Mouse (Mus musculus) limb, embryonic 13.5 days (tissue): ENCODE data around the gene Hexim1. TPM values are rescaled to one million over a fixed set of nuclear protein-coding genes. Genes with fewer than 3 reads are reported as not detected.

Experiments
- ATAC-seq: fragments of 200-750 bp; cut with Nextera tagmentation; 2 replicates; pipeline ENCODE4 v1.8.0; 2017; ENCODE audit warnings: low read depth, moderate number of reproducible peaks, moderate TSS enrichment; ENCODE audit not compliant: low FRiP score
- H3K27ac ChIP-seq: fragments of 300-500 bp; sonication (generic); 2 replicates; pipeline ENCODE4 v1.5.1; 2015; ENCODE audit warnings: inconsistent platforms, mild to moderate bottlenecking, moderate library complexity
- H3K27me3 ChIP-seq: fragments of 300-500 bp; sonication (generic); 2 replicates; pipeline ENCODE4 v1.6.1; 2015; ENCODE audit warnings: mild to moderate bottlenecking, inconsistent platforms
- H3K36me3 ChIP-seq: fragments of 300-500 bp; sonication (generic); 2 replicates; pipeline ENCODE4 v1.6.1; 2015; ENCODE audit warnings: inconsistent platforms, mild to moderate bottlenecking, moderate library complexity
- H3K4me1 ChIP-seq: fragments of 300-500 bp; sonication (generic); 2 replicates; pipeline ENCODE4 v1.6.1; 2015; ENCODE audit warnings: inconsistent platforms
- H3K4me2 ChIP-seq: fragments of 300-500 bp; sonication (generic); replicated peaks from 2 replicates; pipeline ENCODE4 v1.6.1; 2015; ENCODE audit warnings: inconsistent platforms, mild to moderate bottlenecking, moderate library complexity
- H3K4me3 ChIP-seq: fragments of 300-500 bp; sonication (generic); 2 replicates; pipeline ENCODE4 v1.5.1; 2015; ENCODE audit warnings: moderate library complexity, mild to moderate bottlenecking, inconsistent platforms
- H3K9ac ChIP-seq: fragments of 300-500 bp; sonication (generic); 2 replicates; pipeline ENCODE4 v1.6.1; 2015; ENCODE audit warnings: mild to moderate bottlenecking, inconsistent platforms
- H3K9me3 ChIP-seq: fragments of 300-500 bp; sonication (generic); 2 replicates; pipeline ENCODE4 v1.6.1; 2016; ENCODE audit warnings: inconsistent platforms
- WGBS: fragments of 180-500 bp; shearing (Covaris S2); methylation state at CpG from one replicate; pipeline ENCODE4 v1.1.7; 2015; 5-methylcytosine and 5-hydroxymethylcytosine counted together
- polyA plus RNA-seq: library from polyadenylated mRNA; unstranded; fragments of >200 nt; fragmentation: Nextera tagmentation; extraction: Ambion mirVana; gene quantifications from 2 replicates; pipeline ENCODE4 v1.2.1, GENCODE M21; 2015

Gene Hexim1
- polyA plus RNA-seq, 1 experiment from 2014 or later = 5.1 TPM

GRCm38 (mm10) chr11:103132576-103133455 is 16.8 kb downstream of the Hexim1 start:
- under 1% methylated on average over 57 of the region's 58 CpGs for WGBS
- ATAC-seq = peak; percentile 94
- Histone ChIP-seq H3K27me3 (no peaks in the 10 kb centered on the region), H3K4me1 (peaks cover 34% of the 10 kb centered on the region), H3K9ac (peak overlapping the region; percentile 99), H3K4me2 (peak overlapping the region; percentile 82), H3K27ac (peak overlapping the region; percentile 99), H3K4me3 (peak overlapping the region; percentile 93), H3K36me3 (peaks cover 5% of the 10 kb centered on the region; the same call in 1 of the 2 replicates), H3K9me3 (no peaks in the 10 kb centered on the region)

GRCm38 (mm10) chr11:103133456-103134185 is 17.6 kb downstream of the Hexim1 start:
- ATAC-seq = no peak
- Histone ChIP-seq H3K9me3 (no peaks in the 10 kb centered on the region), H3K4me3 (peak overlapping the region; percentile 93), H3K4me2 (peak overlapping the region; percentile 67), H3K27ac (peak overlapping the region; percentile 74), H3K4me1 (peaks cover 34% of the 10 kb centered on the region), H3K9ac (peak overlapping the region; percentile 64), H3K27me3 (no peaks in the 10 kb centered on the region), H3K36me3 (peaks cover 10% of the 10 kb centered on the region)
- 54% methylated on average over 6 of the region's 6 CpGs for WGBS

- Histone ChIP-seq H3K9ac (no peak overlapping the region), H3K9me3 (no peaks in the 10 kb centered on the region), H3K4me1 (peaks cover 34% of the 10 kb centered on the region), H3K27ac (peak overlapping the region; percentile 74; the same call in 1 of the 2 replicates), H3K36me3 (peaks cover 15% of the 10 kb centered on the region), H3K27me3 (no peaks in the 10 kb centered on the region), H3K4me3 (no peak overlapping the region), H3K4me2 (peak overlapping the region; percentile 67)
- ATAC-seq = no peak
- WGBS = 61% methylated on average over 3 of the region's 3 CpGs
These were observed 18.2 kb downstream of the Hexim1 start for GRCm38 (mm10) chr11:103134221-103134620.

GRCm38 (mm10) chr11:103136039-103136577 is 20.1 kb downstream of the Hexim1 start:
- 90% methylated on average over 8 of the region's 8 CpGs for WGBS
- ATAC-seq = no peak
- Histone ChIP-seq H3K4me2 (no peak overlapping the region), H3K9ac (no peak overlapping the region), H3K36me3 (peaks cover 21% of the 10 kb centered on the region), H3K27ac (no peak overlapping the region), H3K4me3 (no peak overlapping the region), H3K9me3 (no peaks in the 10 kb centered on the region), H3K27me3 (no peaks in the 10 kb centered on the region), H3K4me1 (peaks cover 31% of the 10 kb centered on the region)

- peak overlapping the region; percentile 39; the same call in 1 of the 2 replicates for H3K9ac ChIP-seq
- no peak overlapping the region for H3K4me2 ChIP-seq
- H3K27ac ChIP-seq = peak overlapping the region; percentile 67
- no peaks in the 10 kb centered on the region for H3K27me3 ChIP-seq
- peaks cover 35% of the 10 kb centered on the region for H3K4me1 ChIP-seq
- no peak overlapping the region for H3K4me3 ChIP-seq
- ATAC-seq = no peak
- 83% methylated on average over 14 of the region's 14 CpGs for WGBS
- peaks cover 21% of the 10 kb centered on the region for H3K36me3 ChIP-seq
- no peaks in the 10 kb centered on the region for H3K9me3 ChIP-seq
These were observed 24.1 kb downstream of the Hexim1 start for GRCm38 (mm10) chr11:103139951-103140762.

- no peaks in the 10 kb centered on the region for H3K27me3 ChIP-seq
- peak overlapping the region; percentile 67 for H3K27ac ChIP-seq
- ATAC-seq = no peak
- H3K4me3 ChIP-seq = no peak overlapping the region
- H3K9me3 ChIP-seq = no peaks in the 10 kb centered on the region
- H3K9ac ChIP-seq = peak overlapping the region; percentile 39
- H3K36me3 ChIP-seq = peaks cover 21% of the 10 kb centered on the region
- 57% methylated on average over 6 of the region's 6 CpGs for WGBS
- H3K4me2 ChIP-seq = no peak overlapping the region
- H3K4me1 ChIP-seq = peaks cover 34% of the 10 kb centered on the region
These were observed 24.7 kb downstream of the Hexim1 start for GRCm38 (mm10) chr11:103140763-103141100.

- H3K4me2 ChIP-seq = peak overlapping the region; percentile 56; the same call in 1 of the 2 replicates
- peaks cover 34% of the 10 kb centered on the region for H3K4me1 ChIP-seq
- 27% methylated on average over 9 of the region's 11 CpGs for WGBS
- peak overlapping the region; percentile 83 for H3K27ac ChIP-seq
- H3K4me3 ChIP-seq = no peak overlapping the region
- H3K9ac ChIP-seq = peak overlapping the region; percentile 39
- ATAC-seq = no peak
- H3K9me3 ChIP-seq = no peaks in the 10 kb centered on the region
- no peaks in the 10 kb centered on the region for H3K27me3 ChIP-seq
- peaks cover 21% of the 10 kb centered on the region for H3K36me3 ChIP-seq
These were observed 25.3 kb downstream of the Hexim1 start for GRCm38 (mm10) chr11:103141101-103141943.

- Histone ChIP-seq H3K9ac (peak overlapping the region; percentile 39; the same call in 1 of the 2 replicates), H3K9me3 (no peaks in the 10 kb centered on the region), H3K36me3 (peaks cover 21% of the 10 kb centered on the region), H3K4me2 (peak overlapping the region; percentile 56), H3K4me3 (no peak overlapping the region), H3K27ac (peak overlapping the region; percentile 83; the same call in 1 of the 2 replicates), H3K4me1 (peaks cover 34% of the 10 kb centered on the region), H3K27me3 (no peaks in the 10 kb centered on the region)
- 37% methylated on average over 1 of the region's 1 CpGs for WGBS
- ATAC-seq = no peak
These were observed 25.9 kb downstream of the Hexim1 start for GRCm38 (mm10) chr11:103141944-103142255.

GRCm38 (mm10) chr11:103142441-103143182 is 26.6 kb downstream of the Hexim1 start:
- H3K4me1 ChIP-seq = peaks cover 34% of the 10 kb centered on the region
- peak overlapping the region; percentile 29 for H3K4me3 ChIP-seq
- ATAC-seq = peak; percentile 76
- H3K9ac ChIP-seq = peak overlapping the region; percentile 50
- 38% methylated on average over 7 of the region's 8 CpGs for WGBS
- H3K9me3 ChIP-seq = no peaks in the 10 kb centered on the region
- H3K4me2 ChIP-seq = peak overlapping the region; percentile 56
- H3K27me3 ChIP-seq = no peaks in the 10 kb centered on the region
- H3K36me3 ChIP-seq = peaks cover 21% of the 10 kb centered on the region
- H3K27ac ChIP-seq = peak overlapping the region; percentile 83
